Mouse (Mus musculus) testis, adult 2 months (tissue): ENCODE measurements around the gene Fbxo31.

Source experiments
- CTCF ChIP-seq: fragments of 200-500 bp; IDR thresholded peaks from 2 replicates; pipeline ENCODE4 v1.5.1; 2012; ENCODE audit warnings: low read depth, mild to moderate bottlenecking, inconsistent platforms, low read length, moderate library complexity; ENCODE audit not compliant: control insufficient read depth, insufficient read depth, insufficient replicate concordance
- POLR2A ChIP-seq: fragments of 200-500 bp; IDR thresholded peaks from 2 replicates; pipeline ENCODE4 v1.6.1; 2012; ENCODE audit warnings: low read depth, mild to moderate bottlenecking, inconsistent platforms, low read length, moderate library complexity; ENCODE audit not compliant: control insufficient read depth

GRCm38 (mm10) chr8:121561636-121562345 is 16.8 kb downstream of the Fbxo31 start:
- TF ChIP-seq POLR2A (no peak), CTCF (no peak)
